Mouse (Mus musculus): ENCODE results near the gene Alg12. TPM values are rescaled to one million over a fixed set of nuclear protein-coding genes. Genes with fewer than 3 reads are reported as not detected.

Gene Alg12
- polyA plus RNA-seq, 1 experiment from 2014 or later: 8.8 TPM

GRCm38 (mm10) chr15:88855896-88856417 lies 36.8 kb upstream of the Alg12 start:
- no peak overlapping the region for H3K4me3 ChIP-seq (replicated peaks; ENCODE audit: low read length)
- no peaks in the 10 kb centered on the region for H3K9me3 ChIP-seq (ENCODE audit: control insufficient read depth, low read length)
- no peak for ATAC-seq
- H3K4me2 ChIP-seq (ENCODE audit: low read length): no peak overlapping the region
- 79% methylated on average over 6 of the region's 6 CpGs for WGBS
- H3K36me3 ChIP-seq (ENCODE audit: control insufficient read depth, insufficient read depth): no peaks in the 10 kb centered on the region
- H3K27me3 ChIP-seq (replicated peaks; ENCODE audit: control insufficient read depth, insufficient read depth, low read length): no peaks in the 10 kb centered on the region
- no peak overlapping the region for H3K27ac ChIP-seq (ENCODE audit: low read length)
- H3K4me1 ChIP-seq (replicated peaks; ENCODE audit: control insufficient read depth, insufficient read depth, low read length): peaks cover 2% of the 10 kb centered on the region
- H3K9ac ChIP-seq (replicated peaks; ENCODE audit: low read depth, low read length): no peak overlapping the region

- no peaks in the 10 kb centered on the region for H3K27me3 ChIP-seq (replicated peaks; ENCODE audit: control insufficient read depth, insufficient read depth, low read length)
- no peaks in the 10 kb centered on the region for H3K36me3 ChIP-seq (ENCODE audit: control insufficient read depth, insufficient read depth)
- no peak overlapping the region for H3K4me2 ChIP-seq (ENCODE audit: low read length)
- no peak overlapping the region for H3K4me3 ChIP-seq (replicated peaks; ENCODE audit: low read length)
- no peaks in the 10 kb centered on the region for H3K9me3 ChIP-seq (ENCODE audit: control insufficient read depth, low read length)
- peaks cover 2% of the 10 kb centered on the region for H3K4me1 ChIP-seq (replicated peaks; ENCODE audit: control insufficient read depth, insufficient read depth, low read length)
- WGBS: 72% methylated on average over 15 of the region's 15 CpGs
- H3K27ac ChIP-seq (ENCODE audit: low read length): no peak overlapping the region
- ATAC-seq: no peak
- no peak overlapping the region for H3K9ac ChIP-seq (replicated peaks; ENCODE audit: low read depth, low read length)
Measured at GRCm38 (mm10) chr15:88854969-88855830, 36.1 kb upstream of the Alg12 start.

- Histone ChIP-seq H3K27ac (ENCODE audit: low read length) (no peak overlapping the region), H3K9ac (replicated peaks; ENCODE audit: low read depth, low read length) (no peak overlapping the region), H3K36me3 (ENCODE audit: control insufficient read depth, insufficient read depth) (no peaks in the 10 kb centered on the region), H3K4me3 (replicated peaks; ENCODE audit: low read length) (no peak overlapping the region), H3K9me3 (ENCODE audit: control insufficient read depth, low read length) (no peaks in the 10 kb centered on the region), H3K4me2 (ENCODE audit: low read length) (no peak overlapping the region), H3K4me1 (replicated peaks; ENCODE audit: control insufficient read depth, insufficient read depth, low read length) (peaks cover 2% of the 10 kb centered on the region), H3K27me3 (replicated peaks; ENCODE audit: control insufficient read depth, insufficient read depth, low read length) (no peaks in the 10 kb centered on the region)
- WGBS: 38% methylated on average over 6 of the region's 6 CpGs
- 0 out of 2 replicates have a peak, but pooled peaks have one; percentile 23 for ATAC-seq
Measured at GRCm38 (mm10) chr15:88854119-88854968, 35.2 kb upstream of the Alg12 start.

DNA sequence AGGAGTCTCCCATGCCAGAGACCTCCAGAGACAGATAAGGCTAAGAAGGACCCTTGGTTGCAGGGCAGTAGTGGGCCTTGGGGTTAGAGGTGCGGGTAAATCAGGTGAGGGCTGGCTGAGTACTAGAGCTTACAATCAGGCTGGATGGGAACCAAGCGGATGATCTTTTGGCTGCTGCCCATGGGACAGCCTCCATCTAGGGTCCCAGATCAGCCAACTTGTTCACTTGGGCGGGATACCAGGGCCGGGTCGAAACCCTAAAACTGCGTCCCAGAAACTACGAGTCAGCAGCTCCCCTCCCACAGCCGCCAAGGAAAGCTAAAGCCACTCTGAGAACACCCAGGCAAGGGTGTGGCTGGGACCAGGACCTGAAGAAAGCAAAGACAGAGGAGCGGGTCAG lies 34.0 kb upstream of the Alg12 start:
- ATAC-seq: no peak
- Histone ChIP-seq H3K4me1 (replicated peaks; ENCODE audit: control insufficient read depth, insufficient read depth, low read length) (no peaks in the 10 kb centered on the region), H3K27ac (ENCODE audit: low read length) (no peak overlapping the region), H3K36me3 (ENCODE audit: control insufficient read depth, insufficient read depth) (no peaks in the 10 kb centered on the region), H3K27me3 (replicated peaks; ENCODE audit: control insufficient read depth, insufficient read depth, low read length) (no peaks in the 10 kb centered on the region), H3K4me2 (ENCODE audit: low read length) (no peak overlapping the region), H3K9ac (replicated peaks; ENCODE audit: low read depth, low read length) (no peak overlapping the region), H3K4me3 (replicated peaks; ENCODE audit: low read length) (no peak overlapping the region), H3K9me3 (ENCODE audit: control insufficient read depth, low read length) (no peaks in the 10 kb centered on the region)
- WGBS: 87% methylated on average over 9 of the region's 9 CpGs

GRCm38 (mm10) chr15:88851507-88852149 lies 32.5 kb upstream of the Alg12 start:
- Histone ChIP-seq H3K27me3 (replicated peaks; ENCODE audit: control insufficient read depth, insufficient read depth, low read length) (no peaks in the 10 kb centered on the region), H3K4me1 (replicated peaks; ENCODE audit: control insufficient read depth, insufficient read depth, low read length) (no peaks in the 10 kb centered on the region), H3K27ac (ENCODE audit: low read length) (no peak overlapping the region), H3K36me3 (ENCODE audit: control insufficient read depth, insufficient read depth) (no peaks in the 10 kb centered on the region), H3K4me2 (ENCODE audit: low read length) (no peak overlapping the region), H3K9ac (replicated peaks; ENCODE audit: low read depth, low read length) (no peak overlapping the region), H3K4me3 (replicated peaks; ENCODE audit: low read length) (no peak overlapping the region), H3K9me3 (ENCODE audit: control insufficient read depth, low read length) (no peaks in the 10 kb centered on the region)
- 78% methylated on average over 10 of the region's 10 CpGs for WGBS
- ATAC-seq: no peak

- WGBS: 60% methylated on average over 3 of the region's 3 CpGs
- H3K27me3 ChIP-seq (replicated peaks; ENCODE audit: control insufficient read depth, insufficient read depth, low read length): no peaks in the 10 kb centered on the region
- no peaks in the 10 kb centered on the region for H3K4me1 ChIP-seq (replicated peaks; ENCODE audit: control insufficient read depth, insufficient read depth, low read length)
- H3K27ac ChIP-seq (ENCODE audit: low read length): no peak overlapping the region
- H3K4me2 ChIP-seq (ENCODE audit: low read length): no peak overlapping the region
- no peaks in the 10 kb centered on the region for H3K9me3 ChIP-seq (ENCODE audit: control insufficient read depth, low read length)
- ATAC-seq: no peak
- H3K9ac ChIP-seq (replicated peaks; ENCODE audit: low read depth, low read length): no peak overlapping the region
- no peak overlapping the region for H3K4me3 ChIP-seq (replicated peaks; ENCODE audit: low read length)
- no peaks in the 10 kb centered on the region for H3K36me3 ChIP-seq (ENCODE audit: control insufficient read depth, insufficient read depth)
Measured at GRCm38 (mm10) chr15:88851076-88851475, 32.0 kb upstream of the Alg12 start.

- Histone ChIP-seq H3K27me3 (replicated peaks; ENCODE audit: control insufficient read depth, insufficient read depth, low read length) (no peaks in the 10 kb centered on the region), H3K36me3 (ENCODE audit: control insufficient read depth, insufficient read depth) (no peaks in the 10 kb centered on the region), H3K27ac (ENCODE audit: low read length) (no peak overlapping the region), H3K4me2 (ENCODE audit: low read length) (no peak overlapping the region), H3K4me1 (replicated peaks; ENCODE audit: control insufficient read depth, insufficient read depth, low read length) (no peaks in the 10 kb centered on the region), H3K9ac (replicated peaks; ENCODE audit: low read depth, low read length) (no peak overlapping the region), H3K9me3 (ENCODE audit: control insufficient read depth, low read length) (no peaks in the 10 kb centered on the region), H3K4me3 (replicated peaks; ENCODE audit: low read length) (no peak overlapping the region)
- ATAC-seq: peak; percentile 45; the same call in 1 of the 2 replicates
- WGBS: 50% methylated on average over 10 of the region's 10 CpGs
Measured at GRCm38 (mm10) chr15:88850146-88850826, 31.2 kb upstream of the Alg12 start.

DNA sequence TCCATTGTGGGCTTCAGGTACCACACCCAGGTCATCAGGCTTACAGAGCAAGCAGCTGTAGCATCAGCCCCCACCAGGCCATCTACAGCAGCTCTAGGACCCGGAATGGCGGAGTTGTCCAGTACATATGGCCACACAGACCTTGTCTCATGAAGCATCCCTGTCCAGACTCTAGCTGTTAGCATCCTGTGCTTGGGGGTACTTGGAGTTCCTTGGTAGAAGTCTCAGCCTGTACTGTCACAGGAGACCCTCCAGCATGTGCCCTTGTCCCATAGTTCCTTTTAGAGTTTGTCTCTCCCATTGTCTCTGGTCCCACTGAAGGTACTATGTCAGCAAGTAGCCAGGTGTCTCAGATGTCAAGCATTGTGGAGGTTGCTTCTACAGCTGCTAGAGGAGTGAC lies 30.5 kb upstream of the Alg12 start:
- Histone ChIP-seq H3K4me3 (replicated peaks; ENCODE audit: low read length) (no peak overlapping the region), H3K9me3 (ENCODE audit: control insufficient read depth, low read length) (no peaks in the 10 kb centered on the region), H3K27me3 (replicated peaks; ENCODE audit: control insufficient read depth, insufficient read depth, low read length) (no peaks in the 10 kb centered on the region), H3K9ac (replicated peaks; ENCODE audit: low read depth, low read length) (no peak overlapping the region), H3K4me2 (ENCODE audit: low read length) (no peak overlapping the region), H3K36me3 (ENCODE audit: control insufficient read depth, insufficient read depth) (no peaks in the 10 kb centered on the region), H3K27ac (ENCODE audit: low read length) (no peak overlapping the region), H3K4me1 (replicated peaks; ENCODE audit: control insufficient read depth, insufficient read depth, low read length) (no peaks in the 10 kb centered on the region)
- WGBS: 100% methylated on average over 2 of the region's 2 CpGs
- ATAC-seq: no peak
